Mouse (Mus musculus): Measurements from ENCODE around the gene Fmnl1. TPM values are rescaled to one million over a fixed set of nuclear protein-coding genes. Genes with fewer than 3 reads are reported as not detected.

The Fmnl1 gene
- polyA plus RNA-seq (2012; rRNA removed) = 4.5 and 4.9 TPM in 2 replicates

DNA sequence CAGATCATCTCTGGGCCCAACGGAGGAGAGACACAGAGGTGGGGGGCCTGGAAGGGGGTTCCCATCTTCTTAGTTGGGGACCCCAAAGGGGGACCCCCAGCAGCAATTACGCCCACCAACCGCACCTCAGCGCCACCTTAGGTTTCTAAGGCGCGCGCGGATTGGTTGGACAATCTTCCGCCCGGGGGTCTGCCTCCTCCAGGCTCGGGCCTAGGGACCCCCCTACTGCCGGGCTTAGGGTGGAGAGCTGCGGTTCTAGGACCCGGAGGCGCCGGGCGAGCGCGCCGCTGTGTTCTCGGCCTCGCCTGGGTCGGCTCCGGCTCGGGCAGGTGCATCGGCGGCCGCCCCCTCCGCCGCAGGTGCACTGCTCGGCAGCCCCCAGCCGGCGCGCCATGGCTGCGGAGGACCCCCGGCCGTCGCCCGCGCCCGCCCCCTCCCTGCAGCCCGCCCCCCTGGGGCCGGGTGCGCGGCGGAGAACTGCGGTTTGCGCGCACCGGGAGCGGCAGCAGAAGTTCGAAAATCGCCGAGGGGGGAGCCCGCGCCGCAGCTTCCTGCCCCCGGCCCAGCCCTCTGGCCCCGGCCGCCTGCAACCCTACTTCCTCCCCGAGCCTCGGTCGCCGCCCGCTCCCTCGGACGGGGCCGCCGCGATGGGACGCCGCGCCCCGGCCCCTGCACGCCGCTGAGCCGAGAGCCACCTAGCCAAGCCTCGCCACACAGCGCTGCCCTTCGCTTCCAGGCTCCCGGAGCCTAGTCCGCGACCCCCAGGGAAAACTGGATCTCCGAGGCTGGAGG, at the start of gene Fmnl1:
TSS of gene Fmnl1 (plus strand) at position 614 of the 792 bp plus-strand sequence.

GRCm38 (mm10) chr11:103131701-103132575, 39.0 kb upstream of the Fmnl1 start, which contains the start of gene Hexim2:
Hexim2 (plus strand) TSS chr11:103132429.

GRCm38 (mm10) chr11:103208458-103208857, 37.6 kb downstream of the Fmnl1 start, which contains the start of gene 1700023F06Rik:
1700023F06Rik (minus strand) TSS chr11:103208558.

GRCm38 (mm10) chr11:103217790-103218516, 47.0 kb downstream of the Fmnl1 start, which contains the start of gene Spata32:
Spata32 (minus strand) TSS chr11:103218432.

Other genes with a start within 250 kb of the Fmnl1 start
- 6.7 and 10.4 TPM in 2 replicates for gene Kif18b, start 246.0 kb upstream of the Fmnl1 start, polyA plus RNA-seq (2012; rRNA removed)
- gene C1ql1, start 224.4 kb upstream of the Fmnl1 start, polyA plus RNA-seq (2012; rRNA removed) = 1.3 and 2.5 TPM in 2 replicates
- gene Nmt1, start 142.9 kb upstream of the Fmnl1 start, polyA plus RNA-seq (2012; rRNA removed) = 33.9 and 43.4 TPM in 2 replicates
- 163 and 210 TPM in 2 replicates for gene Dcakd, start 142.8 kb upstream of the Fmnl1 start, polyA plus RNA-seq (2012; rRNA removed)
- 21.9 and 23.8 TPM in 2 replicates for gene Plcd3, start 69.4 kb upstream of the Fmnl1 start, polyA plus RNA-seq (2012; rRNA removed)
- 31.2 and 32.4 TPM in 2 replicates for gene Acbd4, start 69.4 kb upstream of the Fmnl1 start, polyA plus RNA-seq (2012; rRNA removed)
- gene Hexim1, start 54.9 kb upstream of the Fmnl1 start, polyA plus RNA-seq (2012; rRNA removed) = 18.9 and 19.4 TPM in 2 replicates
- 7.4 and 9.3 TPM in 2 replicates for gene Hexim2, start 38.7 kb upstream of the Fmnl1 start, polyA plus RNA-seq (2012; rRNA removed)
- 0.13 and 0.34 TPM in 2 replicates for gene 1700023F06Rik, start 37.5 kb downstream of the Fmnl1 start, polyA plus RNA-seq (2012; rRNA removed)
- gene Spata32, start 47.3 kb downstream of the Fmnl1 start, polyA plus RNA-seq (2012; rRNA removed) = not detected in 2 replicates
- gene Map3k14, start 96.4 kb downstream of the Fmnl1 start, polyA plus RNA-seq (2012; rRNA removed) = 14.6 and 15.5 TPM in 2 replicates
- gene Arhgap27, start 192.6 kb downstream of the Fmnl1 start, polyA plus RNA-seq (2012; rRNA removed) = 32.7 and 46.9 TPM in 2 replicates
- gene Plekhm1, start 241.6 kb downstream of the Fmnl1 start, polyA plus RNA-seq (2012; rRNA removed) = 18.2 and 19.9 TPM in 2 replicates

All from ovary, adult 2 months (tissue).